Mouse (Mus musculus) right cerebral cortex, postnatal 4 days (tissue): ENCODE results near the gene Btbd35f20.
"Not testable (repeated sequence)": the region's sequence is repeated elsewhere in the genome, so short reads cannot be mapped to it uniquely, and the experiment has no call there.

ENCODE experiments used
- DNase-seq: peaks from one replicate; pipeline ENCODE4 v3.0.0-alpha.2; 2022

Btbd35f20 gene

GRCm38 (mm10) chrX:4291145-4291544 lies at the start of gene Btbd35f20:
Btbd35f20 (minus strand) TSS chrX:4291245.
- DNase-seq = not testable (repeated sequence)
